Mouse (Mus musculus) bone marrow, adult 2 months (tissue): ENCODE data around the gene Nfil3. TPM values are rescaled to one million over a fixed set of nuclear protein-coding genes. Genes with fewer than 3 reads are reported as not detected.

Experiments
- H3K27ac ChIP-seq: fragments of 200-500 bp; 2 replicates; pipeline ENCODE4 v1.5.1; 2012; ENCODE audit warnings: low read depth, mild to moderate bottlenecking, control low read depth, inconsistent platforms, low read length; ENCODE audit not compliant: control insufficient read depth, poor library complexity, insufficient read depth
- H3K4me1 ChIP-seq: fragments of 200-500 bp; 2 replicates; pipeline ENCODE4 v1.6.1; 2011; ENCODE audit warnings: low read length; ENCODE audit not compliant: control insufficient read depth, insufficient read depth
- H3K4me3 ChIP-seq: fragments of 200-500 bp; replicated peaks from 2 replicates; pipeline ENCODE3; 2011; ENCODE audit warnings: mild to moderate bottlenecking, low read depth, low read length, control low read depth; ENCODE audit not compliant: control insufficient read depth
- CTCF ChIP-seq: fragments of 200-500 bp; IDR thresholded peaks from 2 replicates; pipeline ENCODE4 v1.5.1; 2011; ENCODE audit warnings: low read length, control low read depth; ENCODE audit not compliant: control insufficient read depth, insufficient read depth
- POLR2A ChIP-seq: fragments of 200-500 bp; IDR thresholded peaks from 2 replicates; pipeline ENCODE4 v1.6.1; 2011; ENCODE audit warnings: low read depth, mild to moderate bottlenecking, control low read depth, low read length, borderline replicate concordance; ENCODE audit not compliant: control insufficient read depth
- WGBS: fragments of 180-500 bp; shearing (Covaris S2); methylation state at CpG from one replicate; pipeline ENCODE4 v1.1.7; 2018; 5-methylcytosine and 5-hydroxymethylcytosine counted together
- polyA plus RNA-seq: library from polyadenylated mRNA; stranded (reverse); fragments of >200 nt; gene quantifications from 2 replicates; pipeline ENCODE4 v1.2.4, GENCODE M21; 2011; ENCODE audit warnings: low replicate concordance; ENCODE audit not compliant: missing spikeins, insufficient read depth, insufficient read length

Gene Nfil3
- 2.1 and 6.2 TPM in 2 replicates for polyA plus RNA-seq

DNA sequence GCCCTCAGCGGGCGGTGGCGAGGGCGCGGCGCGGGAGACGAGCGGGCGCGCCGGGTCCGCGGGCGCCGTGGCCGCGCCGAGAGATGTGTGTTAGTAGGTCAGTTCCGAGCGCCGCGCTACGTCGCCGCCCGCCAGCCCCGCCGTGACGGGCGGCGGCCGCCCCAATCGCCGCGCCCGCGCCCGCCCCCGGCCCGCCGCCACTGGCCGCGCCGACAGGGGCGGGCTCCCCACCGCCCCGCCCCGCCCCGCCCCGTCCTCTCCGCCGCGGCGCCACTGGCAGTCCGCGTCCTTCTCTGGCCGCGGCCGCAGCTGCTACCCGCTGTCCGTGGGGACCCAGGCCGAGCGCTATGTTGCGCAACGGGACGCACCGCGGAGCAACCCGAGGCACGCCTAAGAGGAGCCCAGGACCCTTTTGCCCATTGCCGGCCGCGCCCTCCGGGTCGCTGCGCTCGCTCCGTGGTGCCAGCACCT is at the start of gene Nfil3:
Gene Nfil3 (minus strand): TSS at position 123 of the 471 bp plus-strand sequence.
- H3K27ac ChIP-seq: peak within 1 kb of the TSS; percentile 97
- TF ChIP-seq CTCF (no peak), POLR2A (peak; percentile 90; the same call in 1 of the 2 replicates)
- 1% methylated on average over 77 of the region's 79 CpGs for WGBS
- H3K4me3 ChIP-seq: peak within 1 kb of the TSS; percentile 68
- no peaks in the 10 kb centered on the region; the same call in 1 of the 2 replicates for H3K4me1 ChIP-seq

DNA sequence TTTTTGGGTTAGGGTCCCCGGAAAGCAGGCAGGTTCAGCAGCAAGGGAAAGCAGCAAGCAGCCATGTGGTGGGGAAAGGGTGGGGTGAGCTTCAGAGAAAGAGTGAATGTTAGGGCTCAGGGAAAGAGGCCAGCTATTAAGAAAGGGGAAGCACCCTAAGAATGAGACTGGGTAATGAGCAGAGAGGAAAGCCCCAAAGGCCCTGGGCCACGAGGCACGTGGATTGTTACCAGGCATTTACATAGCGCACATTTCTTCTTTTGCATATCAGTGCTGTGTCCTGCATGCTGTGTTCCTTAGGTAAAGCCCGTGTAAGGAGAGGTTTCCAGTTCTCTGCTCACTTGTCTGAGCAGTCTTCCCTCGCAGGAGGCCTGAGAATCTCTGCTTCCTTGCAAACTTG is 43.4 kb upstream of the Nfil3 start:
- Histone ChIP-seq H3K4me1 (no peaks in the 10 kb centered on the region), H3K4me3 (no peak overlapping the region), H3K27ac (no peak overlapping the region)
- TF ChIP-seq CTCF (no peak), POLR2A (no peak)
- 16% methylated on average over 6 of the region's 6 CpGs for WGBS

DNA sequence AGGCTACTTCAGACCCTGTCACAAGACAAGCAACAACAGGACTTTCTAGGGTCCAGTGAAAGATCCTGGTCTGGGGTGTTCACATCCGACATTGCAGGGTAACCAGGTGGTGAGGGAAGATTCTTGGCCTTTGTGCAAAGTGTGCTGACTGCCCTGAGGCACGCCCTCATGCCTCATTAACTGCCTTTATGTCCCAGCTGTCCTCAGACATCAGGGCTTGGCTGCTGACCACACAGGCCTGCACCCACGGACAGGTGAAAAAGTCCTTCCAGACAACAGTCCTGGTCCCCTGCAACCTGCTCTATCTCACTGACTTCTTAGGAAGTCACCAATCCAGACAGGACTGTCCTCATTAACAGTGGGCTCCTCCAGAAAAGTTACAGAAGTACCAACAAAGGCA is 39.4 kb upstream of the Nfil3 start:
- no peak overlapping the region for H3K27ac ChIP-seq
- no peaks in the 10 kb centered on the region for H3K4me1 ChIP-seq
- no peak overlapping the region for H3K4me3 ChIP-seq
- WGBS: 76% methylated on average over 3 of the region's 3 CpGs
- TF ChIP-seq CTCF: no peak
- no peak for TF ChIP-seq POLR2A

DNA sequence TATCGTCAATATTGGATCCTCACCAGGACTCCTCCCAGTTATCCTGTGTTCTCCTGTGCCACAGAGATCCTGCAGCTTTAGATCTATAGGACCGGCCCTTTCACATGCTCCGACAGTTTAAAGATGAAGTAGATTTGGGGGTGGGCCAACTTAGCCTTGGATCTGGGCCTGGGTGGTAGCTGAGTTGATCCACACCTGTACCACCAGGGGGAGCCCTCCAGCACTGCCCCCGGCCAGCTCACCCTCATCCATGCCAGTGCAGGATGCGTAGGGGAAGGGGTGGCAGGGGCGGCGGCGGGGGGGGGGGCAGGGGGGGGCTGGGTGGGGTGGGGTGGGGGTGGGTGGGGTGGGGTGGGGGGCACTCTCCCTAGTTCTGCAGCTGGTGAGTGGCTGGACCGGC is 38.7 kb upstream of the Nfil3 start:
- Histone ChIP-seq H3K4me1 (no peaks in the 10 kb centered on the region), H3K4me3 (no peak overlapping the region), H3K27ac (no peak overlapping the region)
- TF ChIP-seq CTCF (peak; percentile 76), POLR2A (no peak)
- 63% methylated on average over 8 of the region's 9 CpGs for WGBS

DNA sequence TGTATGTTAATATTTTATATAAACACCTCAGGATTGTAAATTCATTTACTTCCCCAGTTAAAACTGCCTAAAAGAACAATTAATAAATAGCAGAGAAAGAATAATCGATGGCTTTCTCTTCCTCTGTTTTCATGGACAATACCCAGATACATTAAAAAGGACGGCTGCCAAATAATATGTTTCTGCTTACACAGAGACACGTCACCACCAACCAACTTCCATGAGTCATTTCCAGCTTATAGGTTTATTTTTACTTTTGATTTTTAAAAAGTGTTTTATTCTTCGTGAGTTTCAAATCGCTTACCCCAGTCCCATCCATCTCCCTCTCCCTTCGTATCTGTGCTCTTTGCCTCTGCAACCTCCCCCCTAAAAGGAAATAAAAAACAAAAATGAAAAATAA is 38.1 kb upstream of the Nfil3 start:
- Histone ChIP-seq H3K27ac (no peak overlapping the region), H3K4me1 (no peaks in the 10 kb centered on the region), H3K4me3 (no peak overlapping the region)
- TF ChIP-seq POLR2A: no peak
- no peak for TF ChIP-seq CTCF
- 80% methylated on average over 6 of the region's 6 CpGs for WGBS

DNA sequence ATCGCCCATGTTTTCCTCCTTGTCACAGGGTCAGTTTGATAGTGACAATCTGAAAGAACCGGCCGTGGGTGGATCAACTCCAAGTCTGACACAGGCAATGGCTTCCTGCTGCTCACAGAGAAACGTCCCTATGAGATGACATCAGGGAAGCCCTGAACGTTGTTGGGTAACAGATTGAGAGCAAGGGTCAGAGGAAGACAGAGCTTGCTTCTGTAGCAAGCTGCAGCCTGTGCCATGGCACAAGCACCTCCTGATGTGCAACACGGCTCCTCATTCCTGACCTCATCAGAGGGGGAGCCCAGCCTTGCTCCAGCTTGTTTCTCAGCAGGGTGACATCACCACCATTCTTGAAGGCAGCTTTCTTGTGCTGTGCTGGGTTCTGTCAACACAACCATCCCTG is 37.1 kb upstream of the Nfil3 start:
- Histone ChIP-seq H3K4me3 (no peak overlapping the region), H3K4me1 (no peaks in the 10 kb centered on the region), H3K27ac (no peak overlapping the region)
- 42% methylated on average over 6 of the region's 6 CpGs for WGBS
- TF ChIP-seq CTCF (no peak), POLR2A (no peak)

DNA sequence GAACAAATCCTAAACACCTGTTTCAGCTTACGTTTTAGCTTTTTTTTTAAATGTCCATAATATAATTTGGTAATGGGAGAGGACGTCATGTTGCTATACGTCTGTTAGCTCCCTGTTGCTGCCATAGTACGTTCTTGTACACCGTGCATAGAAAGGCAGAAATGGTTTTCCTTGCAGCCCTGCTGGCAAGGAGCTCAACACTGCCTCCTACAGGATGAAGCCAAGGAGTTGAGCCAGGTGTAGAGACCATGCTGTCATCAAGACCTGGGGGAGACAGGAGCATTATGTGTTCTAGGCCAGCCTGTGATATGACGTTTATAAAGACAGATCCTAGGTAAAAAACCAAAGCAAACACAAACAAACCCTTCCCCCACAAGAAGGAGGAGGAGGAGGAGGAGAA is 36.2 kb upstream of the Nfil3 start:
- H3K4me3 ChIP-seq: no peak overlapping the region
- WGBS: 65% methylated on average over 6 of the region's 6 CpGs
- peak; percentile 67 for TF ChIP-seq CTCF
- no peak for TF ChIP-seq POLR2A
- no peak overlapping the region for H3K27ac ChIP-seq
- no peaks in the 10 kb centered on the region for H3K4me1 ChIP-seq

DNA sequence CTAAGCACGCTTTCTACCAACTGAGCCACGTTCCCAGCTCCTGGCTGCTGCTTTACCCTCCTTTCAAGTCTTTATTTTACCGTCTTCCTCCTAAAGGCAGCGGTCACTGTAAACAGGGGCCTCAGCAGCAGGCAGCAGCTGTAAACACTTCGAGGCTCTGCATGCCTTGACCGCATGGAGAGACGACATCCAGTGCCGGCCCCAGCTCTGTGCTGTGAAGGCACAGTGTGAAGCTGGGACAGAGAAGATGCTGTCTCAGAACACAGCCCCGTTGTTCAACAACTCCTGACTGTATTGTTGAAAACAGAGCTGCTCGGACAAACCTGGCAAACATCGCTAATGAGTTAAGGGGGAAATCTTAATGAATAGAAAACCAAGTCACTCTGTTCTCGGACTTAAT is 30.6 kb upstream of the Nfil3 start:
- TF ChIP-seq POLR2A: no peak
- no peak for TF ChIP-seq CTCF
- H3K4me1 ChIP-seq: no peaks in the 10 kb centered on the region
- H3K27ac ChIP-seq: no peak overlapping the region
- no peak overlapping the region for H3K4me3 ChIP-seq
- WGBS: 80% methylated on average over 12 of the region's 12 CpGs
